Mouse (Mus musculus) lung, postnatal 14 days (tissue): ENCODE results near the gene Gm5148.

ENCODE experiments used
- DNase-seq: peaks from one replicate; pipeline ENCODE4 v3.0.0; 2021

Gene Gm5148

DNA sequence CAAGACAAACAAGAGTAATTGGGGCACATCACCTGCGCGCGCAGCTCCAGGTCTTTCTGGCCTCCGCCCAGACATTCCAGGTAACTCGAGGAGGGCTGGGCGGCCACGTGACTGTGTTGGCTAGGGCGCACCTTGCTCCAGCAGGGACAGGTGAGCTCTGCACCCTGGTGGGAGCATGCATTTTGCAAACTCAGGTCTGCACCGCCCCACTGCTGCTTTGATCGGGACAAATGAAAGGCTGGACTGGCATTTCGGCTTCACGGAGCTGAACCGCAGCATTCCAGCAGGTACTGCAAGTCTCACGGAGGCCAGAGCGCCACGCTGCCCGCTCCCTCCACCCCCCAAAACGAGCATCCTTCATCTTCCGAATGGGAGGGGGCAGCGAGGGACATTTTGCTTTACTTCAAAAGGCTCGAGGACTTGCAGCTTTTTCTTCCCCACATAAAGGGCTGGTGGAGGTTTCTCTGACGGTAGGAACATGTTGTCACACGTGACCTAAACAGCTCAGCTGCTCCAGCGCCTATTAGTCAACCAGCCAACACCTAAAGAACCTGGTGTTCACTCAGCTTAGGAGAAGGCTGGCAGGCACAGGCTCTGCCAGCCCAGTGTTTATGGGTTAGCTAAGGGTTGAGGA lies at the start of gene Gm5148:
Gene Gm5148 (minus strand): TSS at position 320 of the 634 bp plus-strand sequence.
- DNase-seq: peak; percentile 86

DNA sequence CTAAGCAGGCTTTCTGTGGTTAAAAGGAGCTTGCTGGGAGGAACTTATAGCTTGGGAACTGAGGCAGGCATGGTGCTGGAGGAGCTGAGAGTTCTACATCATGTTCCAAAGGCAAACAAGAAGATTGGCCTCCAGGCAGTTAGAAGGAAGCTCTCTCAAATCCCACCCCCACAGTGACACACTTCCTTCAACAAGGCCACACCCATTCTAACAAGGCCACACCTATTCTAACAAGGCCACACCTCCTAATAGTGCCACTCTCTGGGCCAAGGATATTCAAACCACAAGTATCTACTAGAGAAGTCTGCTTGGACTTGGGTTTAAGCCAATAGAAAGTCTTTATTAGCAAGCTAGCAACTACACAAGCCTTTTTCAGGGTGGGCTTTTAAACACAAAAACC lies 46.7 kb upstream of the Gm5148 start:
- no peak for DNase-seq

DNA sequence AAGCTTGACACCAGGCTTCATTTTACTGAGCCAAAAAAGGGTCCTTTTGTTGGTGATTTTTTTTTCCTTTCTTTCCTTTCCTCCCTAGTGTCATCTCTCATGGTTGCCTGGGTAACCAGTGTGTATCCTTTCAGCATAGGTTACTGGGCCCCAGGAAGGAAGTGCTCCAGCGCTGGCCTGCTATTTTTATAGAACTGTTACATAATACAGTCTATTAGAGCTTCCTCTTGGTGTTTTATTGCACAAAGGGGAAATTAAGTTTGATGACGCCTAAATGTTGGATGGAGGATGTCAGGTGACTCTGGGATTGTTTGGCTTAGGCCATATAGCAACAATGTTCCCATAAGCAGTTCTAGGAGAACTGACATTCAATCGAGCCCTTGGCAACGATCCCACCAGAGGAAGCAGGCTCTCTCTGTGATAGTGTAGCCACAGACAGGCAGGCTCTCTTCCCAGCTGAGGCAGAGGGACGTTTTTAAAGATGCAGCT lies 45.0 kb upstream of the Gm5148 start:
- peak; percentile 79 for DNase-seq

DNA sequence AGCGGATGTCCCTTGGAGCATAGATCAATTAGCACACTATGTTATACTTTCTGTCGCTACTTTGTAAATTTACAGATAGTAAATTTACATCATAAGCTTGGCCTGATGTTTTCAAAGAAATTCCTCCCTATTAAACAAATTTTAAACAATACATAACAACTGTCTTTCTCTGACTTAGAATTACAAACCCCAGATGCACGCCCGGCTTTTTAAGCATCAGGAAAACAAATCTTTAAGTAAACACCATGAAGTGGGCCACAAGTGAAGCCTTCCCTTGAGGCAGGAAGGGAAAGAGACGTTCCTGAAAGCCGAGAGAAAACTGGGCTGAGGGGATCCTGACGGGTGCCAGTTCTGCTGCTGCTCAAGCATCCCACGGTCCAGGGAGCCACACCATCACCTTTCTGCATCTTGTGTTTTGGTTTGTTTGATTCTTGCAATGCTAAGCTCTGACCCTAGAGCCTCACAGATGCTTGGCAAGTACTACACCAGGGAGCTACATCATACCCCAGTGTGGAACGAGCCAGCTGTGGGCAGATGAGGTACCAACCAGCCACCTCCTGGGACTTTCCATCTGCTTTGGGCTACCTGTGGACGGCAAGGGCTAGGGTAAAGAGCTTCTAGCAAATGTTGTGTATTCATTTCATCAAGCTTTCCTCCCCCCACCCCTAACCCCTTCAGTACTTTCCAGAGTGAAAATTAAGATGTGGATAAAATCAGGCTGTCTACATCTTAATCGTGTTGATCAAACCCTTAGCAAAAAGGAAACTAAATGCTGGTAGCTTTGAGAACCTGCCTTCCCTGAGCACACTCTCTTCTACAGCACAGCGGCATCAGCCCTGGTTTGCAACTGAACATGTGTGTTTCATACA lies 43.1 kb upstream of the Gm5148 start:
- no peak for DNase-seq

DNA sequence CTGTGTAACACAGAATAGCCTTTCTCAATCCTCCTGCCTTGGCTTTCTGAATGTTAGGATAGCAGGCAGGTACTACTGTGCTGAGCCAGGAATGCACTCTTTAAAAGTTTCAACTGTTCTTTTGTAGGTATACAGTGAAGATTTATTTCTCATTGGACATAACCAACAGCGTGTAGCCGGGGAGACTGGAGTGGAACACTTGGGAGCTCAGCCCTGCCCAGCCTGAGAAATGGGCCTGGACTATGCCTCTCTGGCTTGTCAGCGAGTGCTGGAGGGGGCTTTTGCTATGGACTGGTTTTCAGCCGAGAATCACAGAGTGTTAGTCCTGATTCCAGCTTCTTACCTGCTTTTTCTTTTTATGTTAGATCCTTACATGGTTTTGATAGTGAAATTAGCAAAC lies 42.3 kb upstream of the Gm5148 start:
- no peak for DNase-seq

DNA sequence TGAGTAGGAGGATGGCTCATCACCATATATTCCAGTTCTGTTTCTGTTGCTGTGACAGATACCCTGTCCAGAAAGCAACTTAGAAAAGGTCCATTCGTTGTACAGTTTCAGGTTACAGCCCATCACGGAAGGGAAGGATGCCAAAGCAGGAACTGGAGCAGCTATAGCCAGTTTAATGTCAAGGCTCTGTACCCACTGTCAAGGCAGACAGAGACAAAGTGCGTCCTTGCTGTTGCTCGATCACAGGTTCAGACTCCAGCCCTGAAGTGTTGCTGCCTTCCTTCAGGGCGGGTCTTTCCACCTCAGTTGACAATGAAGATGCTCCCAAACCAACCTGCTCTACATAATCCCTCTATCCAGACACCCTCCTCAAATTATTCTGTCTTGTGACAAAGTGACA lies 41.7 kb upstream of the Gm5148 start:
- no peak for DNase-seq

DNA sequence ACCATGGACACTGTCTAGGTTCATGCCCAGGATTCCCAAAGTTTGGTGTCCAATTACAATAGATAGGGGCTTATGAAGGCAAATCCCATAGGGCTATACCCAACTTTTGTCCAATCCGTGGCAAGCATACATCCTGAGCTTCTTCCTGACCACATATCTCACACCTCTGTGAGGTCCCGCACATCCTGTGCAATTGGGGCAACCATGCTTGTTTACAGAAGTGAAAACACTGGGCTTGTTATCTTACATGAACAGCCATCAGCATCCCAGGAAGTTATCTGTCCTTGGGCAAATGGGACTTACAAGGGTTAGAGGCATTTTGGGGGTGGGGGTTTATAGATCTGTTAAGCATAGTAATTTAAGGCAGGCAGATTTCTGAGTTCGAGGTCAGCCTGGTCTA lies 41.0 kb upstream of the Gm5148 start:
- DNase-seq: no peak

DNA sequence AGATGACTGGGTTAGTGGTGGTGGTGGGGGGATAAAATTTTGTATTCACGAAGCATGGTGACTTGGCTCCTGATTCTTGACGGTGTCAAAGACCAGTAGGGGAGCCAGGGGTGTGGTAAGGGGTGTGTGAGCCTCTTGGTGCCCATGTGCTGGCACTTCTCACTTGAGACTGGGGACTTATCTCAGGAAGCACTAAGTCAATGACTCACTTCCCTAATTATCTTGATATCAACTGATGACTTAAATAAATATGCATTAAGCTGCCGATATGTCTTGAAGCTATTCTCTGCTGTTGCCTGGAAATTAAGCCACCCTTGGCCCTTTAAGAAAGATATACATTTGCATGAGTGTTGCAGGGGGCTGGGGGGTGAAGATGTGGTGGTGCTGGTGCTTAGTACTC lies 38.0 kb upstream of the Gm5148 start:
- no peak for DNase-seq

DNA sequence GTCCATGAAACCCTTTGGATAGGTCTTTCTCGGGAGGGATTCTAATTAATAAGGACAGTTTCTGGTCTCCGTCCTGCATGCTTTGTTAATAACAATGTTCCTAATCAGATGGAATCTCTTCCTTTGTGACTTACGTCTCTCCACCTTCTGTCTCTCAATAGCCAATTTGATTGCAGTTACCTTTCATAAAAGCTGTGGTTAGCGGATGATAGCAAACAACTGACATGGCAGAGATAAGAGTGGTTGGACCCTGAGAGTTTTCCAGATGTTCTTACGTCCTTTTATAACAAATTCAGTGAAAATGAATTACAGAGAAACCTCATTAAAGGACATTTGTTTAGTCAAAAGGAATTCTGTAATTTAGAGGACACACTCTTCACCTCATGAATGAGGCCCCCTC lies 37.5 kb upstream of the Gm5148 start:
- DNase-seq: no peak

DNA sequence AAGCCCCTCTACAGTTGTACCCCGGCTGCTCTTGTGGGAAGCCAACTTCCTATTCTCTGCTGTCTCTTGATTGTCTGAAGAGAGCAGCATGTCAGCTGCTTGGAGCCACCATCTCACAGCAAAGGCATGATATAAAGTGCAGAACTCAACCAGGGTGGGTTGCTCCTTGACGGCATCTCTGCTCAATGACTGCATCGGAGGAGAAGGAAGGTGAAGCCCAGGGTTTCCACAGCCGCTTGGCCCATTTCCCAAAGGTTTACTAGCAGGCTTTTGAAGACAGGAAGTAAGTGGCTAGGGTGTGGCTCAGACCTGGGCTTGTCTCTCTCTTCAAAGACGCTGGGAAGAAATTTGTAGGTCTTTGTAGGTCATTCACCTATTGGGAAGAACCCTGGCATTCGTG lies 36.6 kb upstream of the Gm5148 start:
- DNase-seq: no peak

DNA sequence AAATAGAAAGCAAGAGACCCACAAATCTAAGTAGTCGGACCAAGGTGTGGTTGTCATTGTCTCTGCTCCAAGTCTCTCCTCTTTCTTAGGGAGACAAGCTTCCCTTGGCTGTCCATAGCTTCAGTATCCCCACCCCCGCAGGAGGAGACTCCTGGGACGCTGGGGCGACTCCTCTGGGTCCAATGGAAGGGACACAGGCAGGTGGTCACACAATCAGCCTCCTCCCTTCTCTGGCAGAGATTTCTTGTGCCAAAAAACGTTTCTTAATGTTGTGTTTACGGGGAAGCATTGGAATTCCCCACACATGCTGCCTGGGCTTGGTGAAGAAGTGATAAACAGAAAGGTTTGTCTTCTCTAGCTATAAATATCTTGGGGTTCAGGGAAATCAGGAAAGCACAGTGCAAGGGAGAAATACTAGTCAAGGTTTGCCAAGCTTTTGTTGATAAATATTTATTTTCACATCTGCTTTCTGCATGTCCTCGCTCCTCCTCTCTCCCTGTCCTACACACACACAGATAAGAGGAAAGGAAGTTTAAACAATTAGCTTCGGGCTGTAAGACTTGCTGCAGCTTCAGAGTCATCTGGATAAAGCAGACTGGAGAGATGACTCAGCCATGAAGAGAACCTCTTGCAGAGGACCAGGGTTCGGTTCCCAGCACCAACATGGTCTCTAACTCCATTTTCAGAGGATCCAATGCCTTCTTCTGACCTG lies 34.5 kb upstream of the Gm5148 start:
- DNase-seq: no peak

DNA sequence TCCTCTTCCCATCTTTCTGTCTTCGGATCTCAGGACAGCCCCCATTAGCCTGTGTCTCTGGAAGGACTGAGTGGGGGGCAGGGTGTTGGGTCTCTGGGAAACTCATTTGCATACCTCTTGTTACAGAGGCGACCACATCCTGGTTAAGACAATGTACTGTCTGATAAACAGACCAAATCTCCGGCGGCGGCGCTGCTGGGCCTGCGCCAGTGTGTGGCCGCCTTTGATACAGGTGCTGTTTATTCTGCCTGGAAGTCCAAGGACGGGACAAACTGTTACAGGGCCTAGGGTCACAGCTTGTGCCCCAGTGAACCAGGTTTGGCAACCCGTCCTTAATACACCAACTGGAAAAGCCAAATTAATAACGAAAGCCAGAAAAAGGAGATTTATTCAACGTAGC lies 33.8 kb upstream of the Gm5148 start:
- DNase-seq: peak; percentile 71

DNA sequence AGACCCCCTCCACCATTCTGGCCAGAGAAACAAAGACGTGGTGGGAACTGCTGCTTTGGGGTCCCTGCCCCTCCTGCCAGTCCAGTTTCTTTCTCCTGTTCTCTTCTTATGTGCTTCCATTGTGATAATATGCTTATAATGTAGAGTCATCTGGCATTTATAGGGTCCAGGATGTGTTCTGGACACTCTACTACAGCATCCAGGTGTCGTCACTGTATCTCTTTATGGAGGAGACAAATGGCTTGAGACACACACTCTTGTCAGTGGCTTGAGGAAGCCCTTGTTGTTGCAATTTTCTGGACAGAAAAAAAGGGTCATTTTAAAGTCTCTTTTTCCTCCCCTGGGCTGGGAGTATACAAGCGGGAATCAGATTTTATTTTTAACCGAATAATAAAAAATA lies 33.3 kb upstream of the Gm5148 start:
- no peak for DNase-seq

DNA sequence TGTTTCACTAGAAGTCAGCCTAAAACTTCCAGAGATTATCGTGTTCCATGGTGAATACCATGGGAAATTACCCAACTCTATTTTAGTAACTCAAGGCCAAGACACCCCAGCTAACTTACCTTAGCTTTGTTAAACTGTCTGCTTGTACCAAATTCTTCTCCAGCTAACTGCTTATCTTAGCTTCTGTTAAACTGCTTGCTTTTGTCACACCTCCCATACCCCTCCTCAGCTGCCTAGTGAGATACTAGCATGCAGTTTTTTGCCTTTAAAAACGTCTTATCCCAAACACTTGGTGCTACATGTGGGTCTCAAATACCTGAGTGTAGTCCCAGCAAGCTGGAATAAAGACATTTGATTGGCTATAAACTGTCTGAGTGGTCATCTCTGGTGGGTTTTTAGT lies 31.7 kb upstream of the Gm5148 start:
- no peak for DNase-seq

DNA sequence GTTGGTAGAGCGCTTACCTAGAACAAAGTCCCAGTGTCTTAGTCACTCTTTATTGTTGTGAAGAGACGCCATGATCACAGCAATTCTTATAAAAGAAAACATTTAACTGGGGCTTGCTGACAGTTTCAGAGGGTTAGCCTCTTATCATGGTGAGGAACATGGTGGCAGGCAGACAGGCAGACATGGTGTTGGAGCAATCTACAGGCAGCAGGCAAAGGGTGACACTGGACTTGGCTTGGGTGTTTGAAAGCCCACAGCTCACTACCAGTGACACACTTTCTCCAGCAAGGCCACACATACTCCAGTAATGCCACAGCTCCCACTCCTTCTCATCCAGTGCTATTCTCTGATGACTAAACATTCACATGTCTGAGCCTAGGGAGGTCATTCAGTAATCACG lies 30.3 kb upstream of the Gm5148 start:
- no peak for DNase-seq

DNA sequence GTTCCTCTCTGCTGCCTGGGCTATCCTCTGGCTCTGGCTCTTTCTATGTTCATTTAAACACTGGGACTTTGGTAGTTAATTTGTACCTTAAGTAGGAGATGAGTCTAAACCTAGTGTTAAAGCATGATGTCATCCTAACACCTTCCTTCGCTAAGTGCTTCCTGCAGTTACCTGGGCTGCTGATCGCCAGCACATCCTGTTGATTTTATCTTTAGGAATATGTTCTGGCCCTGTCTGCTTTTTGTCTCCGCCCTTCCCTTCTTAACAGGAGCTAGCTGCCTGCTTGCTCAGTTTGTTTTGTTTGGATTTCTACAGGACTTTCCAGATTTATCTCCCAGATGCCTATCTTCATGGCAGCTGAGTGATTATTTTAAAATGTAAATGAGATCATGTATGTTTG lies 28.9 kb upstream of the Gm5148 start:
- no peak for DNase-seq

DNA sequence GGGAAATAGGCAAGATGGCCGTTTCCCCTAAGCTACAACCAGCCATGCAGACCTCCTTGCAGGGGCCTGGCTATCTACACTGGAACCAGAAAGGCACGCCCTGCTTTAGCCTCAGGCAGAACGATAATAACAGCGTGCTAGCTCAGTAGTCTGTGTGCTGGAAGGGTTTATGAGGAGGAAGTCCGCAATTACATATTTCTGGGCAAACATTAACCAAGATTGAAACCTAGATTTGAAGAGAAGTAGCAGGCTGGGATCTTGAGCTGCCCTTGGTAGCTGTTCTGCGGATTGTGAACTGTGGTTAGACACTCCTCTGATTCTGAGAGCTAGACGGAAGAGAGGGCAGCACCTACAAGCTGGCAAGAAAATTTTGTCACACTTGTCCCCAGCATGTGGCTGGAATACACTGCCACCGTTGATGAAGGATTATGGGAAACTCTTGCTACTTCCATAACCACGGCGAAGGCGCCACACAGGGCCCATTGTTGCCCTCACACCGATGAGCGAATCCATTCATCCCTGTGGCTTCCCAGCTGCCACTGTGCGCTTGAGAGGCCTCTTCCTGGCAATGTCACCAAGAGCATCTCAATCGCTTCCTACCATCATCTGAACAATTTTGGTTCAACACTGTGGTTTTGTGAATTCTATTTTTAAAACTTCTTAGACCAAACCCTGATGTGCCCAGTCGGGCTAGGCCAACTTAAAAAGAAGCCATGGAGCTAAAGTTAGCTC lies 23.9 kb upstream of the Gm5148 start:
- DNase-seq: no peak

DNA sequence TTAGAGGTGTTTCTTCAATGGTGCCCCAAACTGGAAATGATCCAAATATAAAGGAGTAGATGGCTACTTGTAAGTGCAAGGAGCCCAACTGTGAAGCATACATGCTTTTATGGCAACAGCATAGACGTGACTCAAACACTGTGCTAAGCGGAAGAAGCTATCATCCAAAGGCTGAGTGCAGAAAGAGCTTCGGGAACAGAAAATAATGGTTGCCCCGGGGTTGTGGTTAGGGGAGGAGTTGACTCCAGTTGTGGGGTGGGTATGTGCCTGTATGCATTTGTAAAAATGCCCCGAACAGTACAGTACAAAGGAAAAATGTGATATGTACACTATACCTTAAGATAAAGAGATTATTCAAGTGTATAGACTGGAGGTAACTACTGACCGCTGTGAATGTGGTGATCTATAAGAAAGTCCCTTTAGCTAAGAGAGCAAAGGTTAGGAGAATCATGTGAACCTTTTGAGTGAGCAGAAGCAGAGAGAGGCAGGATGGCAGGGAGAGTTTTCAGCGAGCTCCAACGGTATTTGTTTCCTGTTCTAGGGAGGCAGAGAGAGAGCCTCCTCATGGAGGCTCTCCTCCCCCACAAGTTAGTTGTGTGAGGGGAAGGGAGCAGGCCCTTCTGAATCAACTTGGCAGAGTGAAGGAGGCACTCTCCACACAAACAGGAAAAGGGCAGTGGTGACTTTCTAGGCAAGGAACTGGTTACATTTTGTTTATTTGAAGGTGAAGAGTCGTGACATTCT lies 23.1 kb upstream of the Gm5148 start:
- no peak for DNase-seq

DNA sequence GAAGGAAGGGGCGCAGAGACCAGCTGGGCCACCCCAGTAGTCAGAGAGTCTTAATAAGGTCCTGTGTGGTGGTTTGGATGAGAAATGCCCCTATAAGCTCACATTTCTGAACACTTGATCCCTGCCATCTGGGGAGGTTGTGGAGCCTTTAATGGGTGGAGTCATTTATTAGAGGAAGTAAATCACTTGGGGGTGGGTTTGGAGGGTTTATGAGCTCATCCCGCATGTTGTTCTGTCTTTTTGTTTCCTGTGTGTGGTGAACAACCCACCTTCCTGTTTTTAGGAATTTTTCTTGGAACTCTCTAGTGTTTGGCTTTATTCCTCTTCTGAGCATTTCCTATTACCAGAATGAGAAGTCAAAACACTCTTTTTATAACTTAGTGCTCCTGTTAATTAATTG lies 19.8 kb upstream of the Gm5148 start:
- DNase-seq: no peak

DNA sequence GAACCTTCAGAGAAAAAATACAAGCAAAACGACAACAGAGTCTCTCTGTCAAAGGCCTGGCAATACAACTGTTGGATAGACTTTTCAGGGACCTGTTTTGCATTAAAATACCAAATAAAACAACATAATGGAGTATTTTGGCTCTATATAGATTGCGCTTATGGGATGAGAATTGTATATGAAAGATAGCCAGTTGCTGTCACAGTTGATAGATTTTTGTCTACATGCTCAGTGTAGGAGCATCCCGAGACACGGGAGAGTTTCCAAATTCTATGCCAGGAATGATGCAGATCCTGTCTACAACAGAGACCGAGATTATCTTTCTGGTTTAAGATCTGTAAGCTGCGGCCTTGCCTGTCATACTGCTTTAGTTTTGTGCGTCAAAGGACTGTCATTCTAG lies 15.7 kb upstream of the Gm5148 start:
- no peak for DNase-seq

DNA sequence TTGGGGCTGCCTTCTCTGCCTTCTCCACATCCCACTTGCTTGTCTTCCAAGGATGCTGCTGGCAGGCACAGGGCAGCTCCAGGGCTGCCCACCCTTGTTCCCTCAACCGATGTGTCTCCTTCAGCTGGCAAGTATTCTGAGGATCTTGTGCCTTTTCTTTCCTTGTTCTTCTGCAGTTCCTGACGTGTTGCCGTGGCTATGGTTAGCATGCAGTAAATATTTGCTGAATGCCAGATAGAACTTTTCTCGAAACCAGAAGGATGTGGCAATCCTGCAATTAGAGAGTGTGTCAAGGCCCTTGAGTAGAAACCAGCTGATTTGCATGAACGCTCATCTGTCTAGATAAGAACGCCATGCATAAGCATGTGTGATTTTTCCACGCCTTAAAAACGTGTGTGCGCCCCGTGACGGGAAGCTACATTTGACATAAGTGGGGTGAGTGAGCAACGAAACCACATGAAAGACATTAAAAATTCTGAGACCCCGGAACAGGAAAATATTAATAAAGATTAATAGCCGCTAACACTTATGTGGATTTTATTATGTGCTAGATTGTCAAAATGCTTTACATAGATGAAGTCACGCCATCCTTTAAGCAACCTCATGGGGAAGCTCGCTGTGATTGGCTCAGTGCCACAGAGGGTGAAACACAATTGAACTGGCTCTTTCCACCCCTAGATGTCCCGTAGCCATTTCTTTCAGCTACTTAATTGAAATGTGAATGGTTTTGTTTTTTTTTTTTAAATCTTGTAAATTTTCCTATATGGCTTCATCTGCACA lies 14.1 kb upstream of the Gm5148 start:
- DNase-seq: no peak

DNA sequence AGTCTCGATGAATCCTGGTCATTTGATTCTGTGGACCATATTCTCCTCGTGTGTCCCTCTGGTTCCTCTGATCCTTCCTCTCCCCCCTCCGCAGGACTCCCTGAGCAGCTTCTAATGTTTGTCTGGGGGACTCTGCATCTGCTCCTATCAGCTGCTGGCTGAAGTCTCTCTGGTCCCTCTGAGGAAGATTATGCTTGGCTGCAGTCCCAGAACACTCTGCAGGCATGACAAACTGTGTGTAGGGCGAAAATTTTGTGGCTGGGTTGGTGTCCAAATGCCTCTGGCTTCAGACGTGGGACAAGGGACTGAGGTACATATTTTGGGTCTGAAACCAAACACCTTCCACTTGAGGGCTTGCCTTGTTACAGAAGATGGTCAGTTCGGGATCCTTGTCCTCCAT lies 13.1 kb upstream of the Gm5148 start:
- DNase-seq: peak; percentile 70
